Mouse (Mus musculus): ENCODE results near the gene Rrp36.

Rrp36 gene

DNA sequence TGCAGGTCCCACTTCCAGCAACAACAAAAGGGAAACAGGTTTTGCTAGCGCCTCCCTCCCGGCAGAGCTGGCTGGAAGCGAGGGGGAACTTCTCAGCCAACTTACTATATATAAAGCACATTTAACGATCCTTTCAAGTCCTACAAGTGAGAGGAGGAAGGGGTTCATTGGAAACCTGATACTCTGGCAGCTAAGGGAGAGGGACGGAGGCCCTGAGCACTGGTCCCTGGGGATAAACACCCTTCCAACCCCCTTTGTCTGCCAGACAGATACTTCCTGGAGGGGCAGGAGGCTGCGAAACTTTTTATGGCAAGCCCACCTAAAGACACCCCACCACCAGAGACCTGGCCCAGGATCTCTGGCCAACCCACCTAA lies 55.8 kb downstream of the Rrp36 start:
- DNase-seq (ENCODE audit: low read depth, low spot score): no peak

DNA sequence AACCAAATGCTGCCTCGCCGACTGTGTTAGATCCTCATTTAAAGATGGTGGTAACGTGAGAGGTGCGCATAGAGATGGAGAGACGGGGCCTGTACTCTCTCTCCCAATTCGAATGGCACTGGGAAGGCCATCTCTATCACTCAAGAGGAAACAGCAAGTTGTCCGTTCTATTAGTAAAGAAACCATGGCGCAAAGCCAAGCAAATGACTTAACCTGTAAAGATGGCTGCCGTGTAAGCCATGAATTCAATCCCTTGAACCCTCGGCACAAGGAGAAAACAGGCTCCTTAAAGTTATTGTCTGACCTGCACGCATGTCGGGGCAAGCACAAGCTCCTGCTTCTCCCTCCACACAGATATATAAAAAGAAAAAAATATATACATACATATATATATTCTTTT lies 56.4 kb downstream of the Rrp36 start:
- no peak for DNase-seq (ENCODE audit: low read depth, low spot score)

Measured in ZHBTc4 (cell line).